Mouse (Mus musculus) midbrain, embryonic 15.5 days (tissue): ENCODE measurements at regions not wholly inside any gene's neighbourhood (a gene's known extent, or its start where the extent isn't known, plus 50 kb on each side); places are given as distances from the start of the nearest gene placed in this dataset.
"Not testable (repeated sequence)": the region's sequence is repeated elsewhere in the genome, so short reads cannot be mapped to it uniquely, and the experiment has no call there.

Experiments
- ATAC-seq: fragments of 200-750 bp; cut with Nextera tagmentation; replicated peaks from 2 replicates; pipeline ENCODE4 v1.8.0; 2017; ENCODE audit warnings: moderate TSS enrichment
- H3K27ac ChIP-seq: fragments of 300-500 bp; sonication (generic); 2 replicates; pipeline ENCODE4 v1.5.1; 2015; ENCODE audit warnings: mild to moderate bottlenecking, inconsistent platforms
- H3K27me3 ChIP-seq: fragments of 300-500 bp; sonication (generic); replicated peaks from 2 replicates; pipeline ENCODE4 v1.6.1; 2015; ENCODE audit warnings: inconsistent platforms
- H3K36me3 ChIP-seq: fragments of 300-500 bp; sonication (generic); replicated peaks from 2 replicates; pipeline ENCODE4 v1.6.1; 2015; ENCODE audit warnings: inconsistent platforms
- H3K4me1 ChIP-seq: fragments of 300-500 bp; sonication (generic); 2 replicates; pipeline ENCODE4 v1.6.1; 2015; ENCODE audit warnings: inconsistent platforms
- H3K4me2 ChIP-seq: fragments of 300-500 bp; sonication (generic); 2 replicates; pipeline ENCODE4 v1.6.1; 2015; ENCODE audit warnings: inconsistent platforms, mild to moderate bottlenecking, moderate library complexity
- H3K4me3 ChIP-seq: fragments of 300-500 bp; sonication (generic); 2 replicates; pipeline ENCODE4 v1.5.1; 2015; ENCODE audit warnings: mild to moderate bottlenecking, inconsistent platforms
- H3K9ac ChIP-seq: fragments of 300-500 bp; sonication (generic); 2 replicates; pipeline ENCODE4 v1.6.1; 2015; ENCODE audit warnings: mild to moderate bottlenecking, inconsistent platforms
- H3K9me3 ChIP-seq: fragments of 300-500 bp; sonication (generic); 2 replicates; pipeline ENCODE4 v1.6.1; 2016; ENCODE audit warnings: inconsistent platforms
- WGBS: fragments of 180-500 bp; shearing (Covaris S2); methylation state at CpG from one replicate; pipeline ENCODE4 v1.1.7; 2015; ENCODE audit warnings: mixed read lengths; 5-methylcytosine and 5-hydroxymethylcytosine counted together

GRCm38 (mm10) chr16:55499831-55500230, 202.0 kb upstream of the Zpld1 start:
- ATAC-seq, H3K9ac ChIP-seq, H3K36me3 ChIP-seq, H3K27ac ChIP-seq, H3K4me2 ChIP-seq, H3K9me3 ChIP-seq, H3K4me3 ChIP-seq, H3K27me3 ChIP-seq, H3K4me1 ChIP-seq: not testable (repeated sequence)

- no peak overlapping the region for H3K9ac ChIP-seq
- no peak overlapping the region for H3K27ac ChIP-seq
- no peaks in the 10 kb centered on the region for H3K9me3 ChIP-seq
- no peak overlapping the region for H3K4me3 ChIP-seq
- H3K4me2 ChIP-seq = no peak overlapping the region
- 91% methylated on average over 10 of the region's 10 CpGs for WGBS
- no peaks in the 10 kb centered on the region for H3K27me3 ChIP-seq
- ATAC-seq = no peak
- no peaks in the 10 kb centered on the region for H3K4me1 ChIP-seq
- H3K36me3 ChIP-seq = no peaks in the 10 kb centered on the region
Measured at GRCm38 (mm10) chr16:55495051-55495450, 197.3 kb upstream of the Zpld1 start.

GRCm38 (mm10) chr16:55494162-55494561, 196.4 kb upstream of the Zpld1 start:
- Histone ChIP-seq H3K27ac (no peak overlapping the region), H3K9ac (no peak overlapping the region), H3K4me3 (no peak overlapping the region), H3K4me1 (no peaks in the 10 kb centered on the region), H3K4me2 (no peak overlapping the region), H3K36me3 (no peaks in the 10 kb centered on the region), H3K27me3 (no peaks in the 10 kb centered on the region), H3K9me3 (no peaks in the 10 kb centered on the region)
- 85% methylated on average over 5 of the region's 5 CpGs for WGBS
- no peak for ATAC-seq

- no peak for ATAC-seq
- Histone ChIP-seq H3K27me3 (no peaks in the 10 kb centered on the region), H3K4me2 (no peak overlapping the region), H3K27ac (no peak overlapping the region), H3K4me1 (no peaks in the 10 kb centered on the region), H3K9ac (no peak overlapping the region), H3K9me3 (no peaks in the 10 kb centered on the region), H3K4me3 (no peak overlapping the region), H3K36me3 (no peaks in the 10 kb centered on the region)
- 79% methylated on average over 4 of the region's 4 CpGs for WGBS
Measured at GRCm38 (mm10) chr16:55492111-55492510, 194.3 kb upstream of the Zpld1 start.

DNA sequence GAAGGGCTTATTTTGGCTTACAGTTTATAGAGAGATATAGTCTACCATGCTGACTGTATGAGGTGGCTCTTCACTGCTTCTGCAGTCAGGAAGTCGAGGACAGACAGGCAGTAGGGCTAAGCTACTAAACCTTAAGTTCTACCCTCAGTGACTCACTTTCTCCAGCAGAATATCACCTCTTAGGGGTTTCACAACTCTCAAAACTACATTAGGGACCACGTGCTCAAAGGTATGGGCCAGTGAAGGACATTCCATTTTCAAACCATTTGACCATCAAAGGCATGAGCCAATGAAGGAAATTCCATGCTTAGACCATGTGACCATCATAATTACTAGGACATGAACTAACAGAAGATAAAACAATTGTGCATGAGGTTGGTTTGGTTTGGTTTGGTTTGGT, 186.6 kb upstream of the Zpld1 start:
- Histone ChIP-seq H3K4me1 (0 out of 2 replicates have a peak, but pooled peaks cover 2% of the 10 kb centered on the region), H3K4me2 (no peak overlapping the region), H3K27me3 (no peaks in the 10 kb centered on the region), H3K9me3 (no peaks in the 10 kb centered on the region), H3K27ac (no peak overlapping the region), H3K4me3 (no peak overlapping the region), H3K36me3 (no peaks in the 10 kb centered on the region), H3K9ac (no peak overlapping the region)
- WGBS = 86% methylated on average over 2 of the region's 2 CpGs
- no peak for ATAC-seq

DNA sequence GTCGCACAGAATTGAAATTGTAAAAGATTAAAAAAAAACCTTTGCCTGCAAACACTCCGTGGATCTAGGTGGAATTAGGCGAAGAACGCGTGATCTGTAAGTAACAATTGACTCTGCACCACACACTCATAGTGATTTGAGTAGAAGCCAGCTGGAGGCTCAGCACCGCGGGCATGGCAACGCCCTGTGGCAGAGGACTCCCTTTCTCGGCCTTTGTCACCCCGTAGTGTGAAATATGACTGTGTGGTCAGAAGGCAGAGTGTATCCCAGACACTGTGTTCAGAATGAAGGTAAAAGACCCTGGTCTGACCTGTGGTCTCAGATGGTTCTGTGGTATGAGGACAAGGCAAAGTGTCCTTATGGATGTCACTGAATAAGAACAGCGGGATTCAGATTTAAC, 183.0 kb upstream of the Zpld1 start:
- no peak overlapping the region for H3K9ac ChIP-seq
- peak; percentile 68 for ATAC-seq
- H3K4me3 ChIP-seq = no peak overlapping the region
- 66% methylated on average over 11 of the region's 11 CpGs for WGBS
- H3K4me1 ChIP-seq = 0 out of 2 replicates have a peak, but pooled peaks cover 2% of the 10 kb centered on the region
- no peak overlapping the region for H3K27ac ChIP-seq
- no peak overlapping the region; the same call in 1 of the 2 replicates for H3K4me2 ChIP-seq
- H3K9me3 ChIP-seq = no peaks in the 10 kb centered on the region
- no peaks in the 10 kb centered on the region for H3K36me3 ChIP-seq
- no peaks in the 10 kb centered on the region for H3K27me3 ChIP-seq

GRCm38 (mm10) chr16:55480304-55480703, 182.5 kb upstream of the Zpld1 start:
- no peak overlapping the region; the same call in 1 of the 2 replicates for H3K4me2 ChIP-seq
- H3K4me1 ChIP-seq = 0 out of 2 replicates have a peak, but pooled peaks cover 2% of the 10 kb centered on the region

GRCm38 (mm10) chr16:55476544-55477208, 178.9 kb upstream of the Zpld1 start:
- WGBS = 26% methylated on average over 17 of the region's 17 CpGs
- Histone ChIP-seq H3K4me1 (0 out of 2 replicates have a peak, but pooled peaks cover 2% of the 10 kb centered on the region), H3K4me3 (no peak overlapping the region), H3K27me3 (no peaks in the 10 kb centered on the region), H3K9me3 (no peaks in the 10 kb centered on the region), H3K36me3 (no peaks in the 10 kb centered on the region), H3K9ac (no peak overlapping the region), H3K27ac (no peak overlapping the region), H3K4me2 (peak overlapping the region; percentile 33)
- peak; percentile 55 for ATAC-seq

More at GRCm38 (mm10) chr16:55480304-55480703, 182.5 kb upstream of the Zpld1 start:
- no peaks in the 10 kb centered on the region for H3K27me3 ChIP-seq
- H3K36me3 ChIP-seq = no peaks in the 10 kb centered on the region
- H3K9me3 ChIP-seq = no peaks in the 10 kb centered on the region
- H3K9ac ChIP-seq = no peak overlapping the region
- peak; percentile 85 for ATAC-seq
- H3K4me3 ChIP-seq = no peak overlapping the region
- no peak overlapping the region for H3K27ac ChIP-seq
- WGBS = 42% methylated on average over 7 of the region's 7 CpGs

DNA sequence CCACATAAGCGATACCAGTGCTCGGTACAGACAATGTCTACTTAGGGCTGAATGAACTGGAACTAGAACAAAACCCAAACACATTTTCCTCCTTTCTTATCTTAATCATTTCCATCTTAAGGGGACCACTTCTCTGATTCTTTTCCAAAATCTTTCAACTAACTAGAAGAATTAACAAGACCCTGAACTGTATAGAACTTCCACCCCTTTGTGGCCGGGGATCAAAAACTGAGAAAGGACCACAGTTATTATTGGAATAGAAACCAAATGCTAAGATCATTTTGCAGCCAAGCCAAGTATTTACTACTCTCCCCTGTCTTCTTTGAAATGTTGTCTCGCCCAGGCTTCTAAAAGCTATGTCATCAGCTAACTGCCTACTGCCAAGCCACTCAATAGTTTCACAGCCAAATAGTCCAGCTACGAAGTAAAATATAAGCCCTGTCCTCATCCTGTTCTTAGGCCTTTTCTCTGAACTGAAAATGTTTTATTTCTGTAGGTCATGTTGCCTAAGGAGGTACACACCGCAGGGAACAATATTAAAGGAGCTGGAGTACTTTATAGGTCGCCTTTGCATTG, 177.3 kb upstream of the Zpld1 start:
- no peak overlapping the region for H3K27ac ChIP-seq
- H3K4me2 ChIP-seq = no peak overlapping the region
- H3K9ac ChIP-seq = no peak overlapping the region
- WGBS = 86% methylated on average over 7 of the region's 7 CpGs
- ATAC-seq = no peak
- H3K9me3 ChIP-seq = no peaks in the 10 kb centered on the region
- no peaks in the 10 kb centered on the region for H3K27me3 ChIP-seq
- H3K4me1 ChIP-seq = no peaks in the 10 kb centered on the region; the same call in 1 of the 2 replicates
- H3K36me3 ChIP-seq = no peaks in the 10 kb centered on the region
- no peak overlapping the region for H3K4me3 ChIP-seq

GRCm38 (mm10) chr16:55471396-55471795, 173.6 kb upstream of the Zpld1 start:
- no peak overlapping the region for H3K4me3 ChIP-seq
- 89% methylated on average over 4 of the region's 4 CpGs for WGBS
- no peak for ATAC-seq
- no peaks in the 10 kb centered on the region for H3K36me3 ChIP-seq
- no peak overlapping the region for H3K27ac ChIP-seq
- H3K9ac ChIP-seq = no peak overlapping the region
- H3K4me2 ChIP-seq = no peak overlapping the region
- H3K4me1 ChIP-seq = no peaks in the 10 kb centered on the region; the same call in 1 of the 2 replicates
- H3K9me3 ChIP-seq = no peaks in the 10 kb centered on the region
- H3K27me3 ChIP-seq = no peaks in the 10 kb centered on the region

DNA sequence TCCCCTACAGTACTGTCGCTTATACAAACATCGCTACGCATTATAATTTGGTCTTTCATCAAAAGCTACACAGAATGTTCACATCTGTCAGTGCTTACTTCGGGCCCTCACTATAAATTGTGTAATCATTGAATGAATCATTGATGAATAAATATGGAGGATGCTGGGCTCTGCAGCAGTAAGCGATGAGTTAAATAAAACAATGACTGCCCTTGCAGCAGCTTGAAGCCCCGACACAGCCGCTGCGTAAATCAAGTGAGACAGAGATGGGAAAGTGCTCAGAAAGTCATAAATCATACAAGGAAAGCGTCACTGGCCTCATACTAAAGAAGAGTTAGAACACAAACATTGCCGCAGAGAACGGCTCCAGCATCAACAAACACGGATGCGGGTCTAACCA, 172.9 kb upstream of the Zpld1 start:
- no peak overlapping the region for H3K27ac ChIP-seq
- H3K36me3 ChIP-seq = no peaks in the 10 kb centered on the region
- no peak for ATAC-seq
- no peaks in the 10 kb centered on the region; the same call in 1 of the 2 replicates for H3K4me1 ChIP-seq
- no peaks in the 10 kb centered on the region for H3K27me3 ChIP-seq
- no peak overlapping the region for H3K4me3 ChIP-seq
- 65% methylated on average over 13 of the region's 13 CpGs for WGBS
- no peak overlapping the region for H3K4me2 ChIP-seq
- H3K9me3 ChIP-seq = no peaks in the 10 kb centered on the region
- no peak overlapping the region for H3K9ac ChIP-seq

- WGBS = 64% methylated on average over 3 of the region's 3 CpGs
- ATAC-seq = no peak
- Histone ChIP-seq H3K9ac (no peak overlapping the region), H3K27me3 (no peaks in the 10 kb centered on the region), H3K36me3 (no peaks in the 10 kb centered on the region), H3K27ac (no peak overlapping the region), H3K4me2 (no peak overlapping the region), H3K4me1 (no peaks in the 10 kb centered on the region; the same call in 1 of the 2 replicates), H3K9me3 (no peaks in the 10 kb centered on the region), H3K4me3 (no peak overlapping the region)
Measured at GRCm38 (mm10) chr16:55469703-55470102, 171.9 kb upstream of the Zpld1 start.
